Mouse (Mus musculus) c-Kit-negative CD71-positive TER-119-positive erythroid progenitor cells, embryonic 14.5 days (primary cell): ENCODE data around the gene Hspb3.

Experiments used
- DNase-seq: peaks from one replicate; pipeline ENCODE4 v3.0.0-alpha.2; 2013; ENCODE audit warnings: low read depth, low spot score

Hspb3 gene

DNA sequence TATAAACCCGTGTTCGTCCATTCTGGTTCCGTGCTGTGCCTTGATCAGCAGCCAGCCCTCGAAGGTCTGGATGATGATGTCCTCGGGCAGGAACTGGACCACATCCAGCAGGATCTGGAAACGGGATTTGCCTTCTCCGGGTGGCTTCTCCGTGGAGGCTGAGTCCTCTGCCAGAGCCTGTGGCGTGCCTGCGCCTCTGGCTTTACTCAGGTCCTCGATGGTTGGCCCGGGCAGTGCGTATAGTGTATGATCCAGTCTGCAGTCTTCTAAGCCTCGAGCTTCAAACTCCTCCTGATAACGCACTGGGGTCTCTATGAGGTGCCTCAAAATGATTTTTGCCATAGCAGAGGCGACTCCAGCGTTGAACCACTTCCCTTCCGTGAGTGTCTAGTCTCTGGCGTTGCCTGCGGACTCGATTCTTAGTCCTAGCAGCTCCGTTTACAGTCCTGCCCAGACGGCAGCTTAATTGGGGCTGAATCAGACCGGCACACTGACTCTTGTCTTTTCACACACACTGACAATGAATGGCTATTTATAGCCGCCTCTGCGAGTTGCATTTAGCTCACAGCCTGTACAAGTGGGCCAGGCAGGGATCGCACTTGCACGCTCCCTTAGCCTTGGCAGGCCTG, at the start of gene Hspb3:
Gene Hspb3 (minus strand): TSS at position 526 of the 629 bp plus-strand sequence.
- no peak for DNase-seq

DNA sequence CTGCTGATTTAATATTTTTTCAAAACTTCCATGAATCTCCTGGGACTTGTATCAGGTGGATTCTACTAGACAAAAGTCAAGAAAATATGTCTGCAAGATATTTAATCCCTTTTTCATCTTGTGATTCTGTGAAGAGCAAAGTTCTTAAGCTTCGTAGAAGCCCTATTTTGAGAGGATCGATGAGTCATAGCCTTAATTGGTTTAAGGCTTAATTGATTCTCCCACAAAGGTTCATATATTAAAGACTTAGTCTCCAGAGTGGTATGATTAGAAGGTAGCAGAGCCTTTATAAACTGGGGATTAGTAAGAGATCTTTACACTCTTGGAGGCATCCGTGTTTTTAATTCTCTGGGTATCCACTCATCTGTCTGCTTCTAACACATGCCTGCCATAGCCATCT, 49.7 kb upstream of the Hspb3 start:
- no peak for DNase-seq

GRCm38 (mm10) chr13:113706183-113706582, 42.7 kb upstream of the Hspb3 start:
- no peak for DNase-seq

GRCm38 (mm10) chr13:113701185-113701584, 37.7 kb upstream of the Hspb3 start:
- no peak for DNase-seq

GRCm38 (mm10) chr13:113699928-113700327, 36.5 kb upstream of the Hspb3 start:
- no peak for DNase-seq

DNA sequence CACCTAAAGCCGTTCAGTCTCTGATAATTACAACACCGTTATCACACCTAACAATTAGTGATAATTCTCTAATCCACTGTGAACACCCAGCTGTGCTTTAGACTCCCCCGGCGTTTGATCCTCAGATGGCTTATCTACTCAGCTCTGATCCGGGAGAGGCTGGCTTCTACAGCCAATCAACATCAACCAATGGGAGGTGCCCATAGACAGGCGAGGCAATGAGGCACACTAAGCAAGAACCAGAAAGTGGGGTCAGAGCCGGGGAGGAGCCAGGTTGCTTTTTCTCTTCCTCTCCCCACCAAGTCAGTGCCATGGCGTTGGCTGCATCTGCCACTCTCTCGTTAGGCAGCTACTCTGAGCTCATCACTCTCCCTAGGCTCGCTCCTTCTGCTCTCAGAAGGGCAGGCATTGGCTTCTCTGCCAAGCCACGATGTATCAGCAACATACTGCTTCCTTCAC, 36.0 kb upstream of the Hspb3 start:
- no peak for DNase-seq

DNA sequence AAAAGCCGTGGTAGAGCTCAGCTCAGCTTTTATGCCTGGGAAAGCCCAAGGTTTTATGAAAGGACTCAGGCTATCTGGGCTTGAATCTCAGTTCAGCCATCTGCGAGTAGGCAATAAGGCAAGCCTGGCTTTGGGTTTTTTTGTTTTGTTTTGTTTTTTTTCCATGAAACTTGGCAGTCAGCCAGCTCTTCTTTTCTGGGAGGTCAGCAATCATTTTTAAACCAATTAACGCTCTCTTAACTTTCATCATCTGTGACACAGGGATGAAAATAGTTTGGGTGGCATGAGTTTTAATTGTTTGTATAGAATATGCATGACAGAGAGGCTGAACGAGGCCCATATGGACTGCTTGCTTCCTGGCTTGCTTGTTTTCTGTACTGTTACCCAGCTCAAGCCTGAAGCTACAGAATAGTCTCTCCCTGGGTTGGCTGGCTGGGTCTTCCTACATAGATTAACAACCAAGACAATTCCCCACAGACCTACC, 33.4 kb upstream of the Hspb3 start:
- no peak for DNase-seq

- DNase-seq, result peak; percentile 17
These were observed 29.9 kb upstream of the Hspb3 start for GRCm38 (mm10) chr13:113693383-113693782.

DNA sequence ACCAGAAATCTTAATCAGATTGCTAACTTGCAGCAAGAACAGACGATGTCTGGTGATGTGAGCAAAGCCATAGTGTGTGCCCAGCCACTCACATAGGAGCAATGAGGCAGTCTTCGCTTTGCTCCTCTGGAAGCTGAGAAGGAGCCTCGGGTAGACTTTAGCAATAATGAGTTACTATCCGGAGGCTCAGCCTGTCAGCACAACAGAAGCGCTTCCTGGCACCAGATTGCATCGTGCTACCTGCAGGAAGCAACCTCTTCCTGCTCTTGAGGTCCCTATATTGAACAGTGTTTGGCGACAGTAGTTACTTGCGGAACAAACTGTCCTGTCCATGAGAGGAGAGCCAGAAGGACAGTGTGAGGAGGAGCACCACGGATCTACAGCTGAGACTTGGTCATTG, 28.2 kb upstream of the Hspb3 start:
- no peak for DNase-seq

DNA sequence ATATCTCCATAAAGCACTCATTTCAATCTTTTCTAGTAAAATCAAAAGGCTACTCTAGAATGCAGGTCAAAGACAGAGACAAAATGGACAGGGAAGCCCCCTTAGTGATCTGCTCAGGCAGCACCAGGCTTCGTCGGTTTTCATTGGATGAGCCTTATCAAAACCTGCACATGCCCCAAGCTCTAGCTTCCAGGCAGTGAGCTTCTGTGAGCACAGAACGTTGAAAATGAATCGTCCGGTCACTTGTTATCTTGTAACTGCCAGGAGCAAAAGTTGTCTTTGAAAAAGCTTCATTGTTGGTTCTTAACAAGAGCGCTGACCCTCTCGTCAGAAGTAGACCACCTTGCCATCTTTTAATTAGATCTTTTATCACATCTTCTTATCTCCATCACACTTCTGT, 26.4 kb upstream of the Hspb3 start:
- DNase-seq, result no peak

DNA sequence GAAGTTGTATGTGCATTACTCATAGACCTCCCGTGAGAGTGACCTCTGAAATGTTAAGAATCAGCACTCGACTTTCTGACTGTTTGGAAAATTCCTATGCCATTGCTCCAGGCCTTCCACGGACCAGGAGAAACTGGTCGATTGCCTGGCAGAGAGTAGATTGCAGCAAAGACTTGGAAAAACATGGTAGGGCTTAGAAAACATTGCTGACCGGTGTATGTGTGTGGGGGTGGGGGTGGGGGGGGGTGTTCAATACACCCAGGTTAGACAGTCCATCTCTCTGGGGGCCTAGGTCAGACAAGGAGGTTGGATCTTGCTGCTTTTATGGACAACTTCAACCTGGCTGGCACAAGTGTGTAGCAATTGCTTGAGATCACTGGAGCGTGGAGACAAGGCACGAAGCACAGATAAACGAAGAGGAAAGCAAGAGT, 23.2 kb upstream of the Hspb3 start:
- DNase-seq, result no peak

DNA sequence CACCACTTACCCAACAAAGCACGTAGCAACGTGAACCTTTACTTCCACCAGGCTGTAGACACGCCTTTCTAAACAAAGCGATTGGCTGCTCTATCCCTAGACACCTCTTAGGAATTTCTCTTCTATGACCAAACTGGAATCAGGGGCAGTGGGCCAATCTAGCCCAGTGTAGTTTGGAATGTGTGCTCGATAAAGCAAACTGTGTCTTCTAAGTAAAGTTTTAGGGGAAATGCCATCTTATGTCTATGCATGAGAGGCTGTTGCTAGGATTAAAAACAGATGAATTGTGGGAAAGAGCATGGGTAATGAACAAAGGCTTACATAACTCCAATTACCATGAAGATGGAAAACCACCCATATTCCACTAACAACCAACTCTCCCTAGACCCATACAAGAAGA, 19.3 kb upstream of the Hspb3 start:
- no peak for DNase-seq

GRCm38 (mm10) chr13:113680646-113681045, 17.2 kb upstream of the Hspb3 start:
- no peak for DNase-seq

DNA sequence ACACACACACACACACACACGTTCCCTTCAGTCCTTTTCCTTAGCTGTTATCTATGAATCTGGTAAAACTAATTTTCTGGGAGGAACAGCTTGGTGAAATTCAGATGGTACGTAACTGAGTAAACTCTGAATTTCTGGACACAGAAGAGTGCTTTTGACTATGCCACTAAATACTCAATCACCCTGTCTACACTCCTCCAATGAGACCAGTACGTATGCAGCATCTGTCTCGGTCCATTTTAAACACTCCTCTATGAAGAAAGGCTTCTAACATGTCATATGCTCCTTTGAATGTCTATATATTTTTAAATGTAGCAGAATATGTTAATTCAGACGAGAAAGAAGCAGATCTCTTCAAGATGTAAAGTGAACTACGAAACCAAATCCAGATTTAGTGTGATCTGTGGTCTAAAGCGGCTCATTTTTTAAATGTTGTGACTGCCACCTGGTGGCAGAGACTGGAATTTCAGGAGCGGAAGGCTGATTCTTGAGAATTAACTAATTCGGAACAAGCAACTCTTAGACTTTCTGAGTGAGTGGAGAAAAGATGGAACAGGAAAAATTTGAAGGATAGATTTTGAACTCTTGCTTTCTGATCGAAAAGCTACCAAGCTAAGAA, 6.1 kb upstream of the Hspb3 start:
- DNase-seq, result no peak

DNA sequence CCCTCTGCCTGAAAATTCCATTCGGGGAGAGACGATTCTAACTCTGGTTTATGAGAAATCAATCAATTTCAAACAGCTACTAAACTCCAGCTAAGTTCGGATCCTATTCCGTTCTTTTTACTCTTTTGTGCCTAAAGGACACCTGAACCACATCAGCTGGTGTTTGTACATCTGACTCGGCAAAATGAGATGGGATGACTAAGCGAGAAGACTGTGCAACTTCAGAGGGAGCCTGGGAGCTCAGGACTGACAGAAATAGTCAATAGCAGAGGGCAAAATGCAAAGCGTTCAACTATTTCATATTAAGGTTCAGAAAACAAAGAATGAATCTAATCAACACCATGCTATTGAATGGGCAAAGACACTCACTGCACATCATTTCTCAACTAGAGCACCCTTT, 407 bp upstream of the Hspb3 start:
- no peak for DNase-seq

DNA sequence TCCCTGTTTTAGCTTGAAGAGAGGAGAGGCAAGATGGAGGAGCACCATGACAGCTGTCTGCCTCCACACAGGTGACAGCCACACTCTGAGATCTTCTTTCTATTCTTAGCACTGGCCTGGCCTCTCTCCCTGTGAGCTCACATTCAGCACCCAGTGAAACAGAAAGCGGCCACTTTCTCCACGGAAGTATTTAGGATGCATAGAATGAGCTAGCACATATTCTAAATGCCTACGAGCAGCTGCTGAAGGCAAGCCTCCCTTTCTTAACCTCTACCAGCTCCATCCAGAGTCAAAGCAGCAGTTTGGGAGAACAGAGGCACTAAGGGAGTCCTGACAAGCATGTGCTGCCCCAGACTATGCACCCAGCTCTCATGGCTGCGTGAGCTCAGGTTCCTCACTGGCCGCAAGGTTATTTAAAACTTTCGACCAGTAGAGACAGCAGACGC, 1.6 kb downstream of the Hspb3 start:
- DNase-seq, result no peak

GRCm38 (mm10) chr13:113660576-113661310, 2.7 kb downstream of the Hspb3 start:
- no peak for DNase-seq

DNA sequence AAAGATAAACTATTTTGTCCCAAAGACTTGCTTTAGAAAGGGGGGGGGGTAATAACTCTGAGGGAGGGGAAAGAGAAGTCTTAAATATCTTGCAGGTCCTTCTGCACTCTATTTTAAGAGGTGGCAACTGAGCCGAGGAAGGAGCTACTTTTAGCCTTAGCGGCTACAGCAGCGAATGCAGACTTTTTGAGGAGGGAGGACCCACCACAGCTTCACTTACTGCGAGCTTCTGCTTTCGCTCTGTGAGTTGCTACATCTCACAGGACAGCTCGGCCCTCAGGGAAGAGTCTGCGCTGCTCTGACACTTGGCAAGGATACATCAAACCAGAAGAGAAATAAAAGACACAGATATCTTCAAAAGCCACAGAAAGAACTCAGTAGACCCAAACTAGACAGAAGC, 6.3 kb downstream of the Hspb3 start:
- DNase-seq, result no peak

DNA sequence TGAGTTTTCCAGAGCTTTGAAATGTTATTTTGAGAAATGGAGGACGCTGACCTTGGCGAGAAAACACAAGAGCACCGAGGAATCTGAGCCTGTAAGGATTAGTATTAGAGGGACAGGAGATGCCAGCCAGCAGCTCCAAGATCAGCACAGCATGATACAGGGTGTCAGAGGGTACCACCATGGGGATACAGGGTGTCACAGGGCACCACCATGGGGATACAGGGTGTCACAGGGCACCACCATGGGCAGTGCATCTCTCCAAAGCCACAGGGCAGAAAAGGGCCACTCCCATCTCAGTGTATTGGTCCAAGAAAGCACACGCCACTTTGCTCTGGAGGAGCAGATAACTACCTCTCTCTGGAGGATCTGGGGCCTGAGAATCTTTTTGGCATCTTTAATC, 6.8 kb downstream of the Hspb3 start:
- no peak for DNase-seq

GRCm38 (mm10) chr13:113655511-113655910, 8.0 kb downstream of the Hspb3 start:
- DNase-seq, result no peak

GRCm38 (mm10) chr13:113640944-113641597, 22.4 kb downstream of the Hspb3 start:
- DNase-seq, result no peak

DNA sequence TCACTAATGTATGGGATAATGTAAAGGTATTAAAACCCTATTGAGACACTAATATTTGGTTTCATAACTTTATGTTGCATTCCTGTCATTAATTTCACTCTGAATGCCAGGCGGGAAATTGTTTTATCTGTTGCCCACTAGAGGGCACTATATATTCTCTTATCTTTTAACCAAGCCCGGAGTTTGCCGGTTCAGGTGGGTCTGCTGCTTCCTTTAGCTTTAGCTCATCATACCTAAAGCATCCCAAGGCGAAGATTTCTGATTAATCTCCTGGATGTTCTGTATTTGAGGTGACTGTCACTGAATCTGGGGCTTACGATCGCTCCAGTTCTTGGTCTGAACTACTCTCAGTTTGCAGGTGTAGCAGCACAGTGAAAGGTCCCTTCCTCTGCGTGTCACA, 24.6 kb downstream of the Hspb3 start:
- no peak for DNase-seq
